Mouse (Mus musculus) adrenal gland, postnatal 10 days (tissue): ENCODE results near the gene Zfp830. TPM values are rescaled to one million over a fixed set of nuclear protein-coding genes. Genes with fewer than 3 reads are reported as not detected.

ENCODE experiments used
- total RNA-seq, 2 experiments: library from RNA; stranded (reverse); gene quantifications; 2 replicates each; pipeline ENCODE4 v1.2.3; 2021

Gene Zfp830
- total RNA-seq, 2 experiments from 2014 or later: 17.7 to 20.8 TPM

Other genes starting within 250 kb of the Zfp830 start
- under 1 TPM; 0.58 to 0.60 TPM for gene Cct6b, start within 50 bp of the Zfp830 start, total RNA-seq
- 10 to 100 TPM; 19.8 to 22.1 TPM for gene Lig3, start 16.8 kb downstream of the Zfp830 start, total RNA-seq
- 10 to 100 TPM in 1 of 2 experiments, 1 to 10 TPM in 1; 9.2 to 11.2 TPM for gene Rffl, start 106.9 kb downstream of the Zfp830 start, total RNA-seq
- gene Rad51d, start 126.3 kb downstream of the Zfp830 start, total RNA-seq: 10 to 100 TPM; 14.8 to 19.3 TPM
- under 1 TPM in 1 of 2 experiments, not detected in 1; 0.30 TPM for gene Fndc8, start 127.8 kb downstream of the Zfp830 start, total RNA-seq
- gene Nle1, start 144.1 kb downstream of the Zfp830 start, total RNA-seq: 10 to 100 TPM; 18.6 to 22.0 TPM
- gene Unc45b, start 146.2 kb downstream of the Zfp830 start, total RNA-seq: 10 to 100 TPM; 18.7 to 30.4 TPM
- gene Slfn5, start 187.0 kb downstream of the Zfp830 start, total RNA-seq: 10 to 100 TPM; 46.0 to 46.6 TPM
- gene Slfn9, start 227.5 kb downstream of the Zfp830 start, total RNA-seq: 10 to 100 TPM in 1 of 2 experiments, 1 to 10 TPM in 1; 8.0 to 12.0 TPM